Mouse (Mus musculus): ENCODE results near the gene Mrfap1.

Gene Mrfap1

GRCm38 (mm10) chr5:36779512-36779911 is 17.1 kb downstream of the Mrfap1 start:
- DNase-seq (ENCODE audit: low read depth): no peak

DNA sequence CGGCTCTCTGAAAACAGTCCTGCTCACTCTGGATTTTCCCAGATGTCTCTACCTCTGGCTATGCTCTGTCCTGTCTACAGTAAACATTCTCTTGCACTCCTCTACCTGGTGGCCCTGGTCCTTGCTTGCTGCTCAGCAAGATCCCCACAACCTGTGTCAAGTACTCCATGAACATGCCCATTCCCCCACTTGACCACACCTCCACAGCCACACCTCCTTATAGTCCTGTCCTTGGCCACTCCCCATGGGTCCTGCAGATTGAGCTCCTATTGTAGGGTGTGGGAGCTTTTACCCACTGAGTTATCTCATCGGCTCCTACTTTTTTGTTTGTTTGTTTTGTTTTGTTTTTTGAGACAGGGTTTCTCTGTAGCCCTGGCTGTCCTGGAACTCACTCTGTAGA is 17.7 kb downstream of the Mrfap1 start:
- no peak for DNase-seq (ENCODE audit: low read depth)

- DNase-seq (ENCODE audit: low read depth): no peak
Observed at GRCm38 (mm10) chr5:36777186-36777585, 19.4 kb downstream of the Mrfap1 start.

- no peak for DNase-seq (ENCODE audit: low read depth)
Observed at GRCm38 (mm10) chr5:36776021-36776575, 20.5 kb downstream of the Mrfap1 start.

DNA sequence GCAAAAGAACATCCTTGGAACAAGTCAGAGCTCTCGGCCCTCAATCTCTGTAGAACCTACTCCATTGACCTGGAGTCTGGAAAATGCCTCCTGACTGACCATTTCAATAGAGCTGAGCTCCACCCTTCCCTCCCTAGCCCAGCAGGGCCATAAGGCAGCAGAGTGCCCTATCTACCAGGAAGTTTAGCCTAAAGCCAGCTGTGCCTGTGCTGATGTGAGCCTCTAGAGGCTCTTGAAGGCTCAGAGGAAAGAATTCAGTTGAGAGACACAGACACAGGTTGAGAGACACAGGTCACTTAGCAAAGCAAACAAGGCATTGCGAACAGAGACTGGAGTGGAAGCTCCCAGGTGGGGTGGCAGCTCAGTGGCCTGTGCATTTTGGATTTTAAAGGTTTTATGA is 21.3 kb downstream of the Mrfap1 start:
- DNase-seq (ENCODE audit: low read depth): no peak

- DNase-seq (ENCODE audit: low read depth): no peak
Observed at GRCm38 (mm10) chr5:36772586-36772985, 24.0 kb downstream of the Mrfap1 start.

GRCm38 (mm10) chr5:36769603-36770002 is 27.0 kb downstream of the Mrfap1 start:
- DNase-seq (ENCODE audit: low read depth): no peak

DNA sequence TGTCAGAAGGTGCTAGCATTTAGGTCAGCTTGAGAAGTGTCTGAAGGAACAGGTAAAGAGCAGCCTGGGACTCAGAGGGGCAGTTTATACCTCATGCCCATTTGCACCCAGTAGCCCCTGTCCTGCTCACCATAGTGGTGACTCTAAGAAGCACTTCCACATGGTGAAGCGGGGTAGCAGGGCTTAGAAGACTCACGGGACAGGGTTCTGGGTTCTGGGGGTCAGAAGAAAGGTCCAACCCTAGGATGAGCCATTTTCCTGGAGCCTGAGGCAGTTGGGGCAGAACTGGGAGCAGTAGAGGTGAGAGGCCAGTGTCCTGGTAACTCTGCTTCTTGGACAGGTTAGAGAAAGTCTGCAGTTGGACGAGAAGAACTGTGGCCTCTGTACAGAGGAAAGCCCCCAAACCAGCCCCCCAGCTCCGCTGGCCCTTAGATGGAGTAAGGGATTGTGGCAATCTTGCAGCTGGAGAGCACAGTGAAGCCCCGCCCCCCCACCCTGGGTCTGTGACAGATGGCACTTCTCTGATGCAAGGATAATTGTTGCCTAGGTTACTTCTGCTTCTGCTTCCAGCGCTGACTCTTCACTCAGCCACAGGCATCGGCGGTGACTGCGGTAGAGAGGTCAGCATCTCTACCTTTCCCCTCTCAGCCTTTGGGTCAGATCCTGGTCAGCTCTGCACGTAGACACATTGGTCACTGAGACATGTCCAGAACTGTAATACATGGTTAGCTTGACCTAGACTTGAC is 29.4 kb downstream of the Mrfap1 start:
- no peak for DNase-seq (ENCODE audit: low read depth)

DNA sequence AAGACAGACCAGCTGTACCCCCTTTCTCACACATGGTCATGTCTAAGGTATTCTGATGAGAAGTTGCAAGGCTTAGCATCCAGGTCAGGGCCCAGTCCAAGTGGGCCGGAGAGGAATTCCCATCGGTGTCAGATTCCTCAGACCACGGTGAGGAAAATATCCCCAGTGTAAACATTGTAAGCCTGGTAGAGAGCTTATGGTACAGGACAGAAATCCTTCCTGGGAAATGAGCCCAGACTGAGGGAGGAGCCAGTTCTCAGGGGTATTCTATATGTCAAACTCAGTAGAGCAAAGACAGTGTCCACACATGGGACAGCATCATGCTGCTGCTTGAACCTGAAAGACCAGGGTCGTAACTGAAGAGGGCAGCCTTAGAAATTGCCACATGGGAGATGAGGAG is 36.7 kb downstream of the Mrfap1 start:
- no peak for DNase-seq (ENCODE audit: low read depth)

DNA sequence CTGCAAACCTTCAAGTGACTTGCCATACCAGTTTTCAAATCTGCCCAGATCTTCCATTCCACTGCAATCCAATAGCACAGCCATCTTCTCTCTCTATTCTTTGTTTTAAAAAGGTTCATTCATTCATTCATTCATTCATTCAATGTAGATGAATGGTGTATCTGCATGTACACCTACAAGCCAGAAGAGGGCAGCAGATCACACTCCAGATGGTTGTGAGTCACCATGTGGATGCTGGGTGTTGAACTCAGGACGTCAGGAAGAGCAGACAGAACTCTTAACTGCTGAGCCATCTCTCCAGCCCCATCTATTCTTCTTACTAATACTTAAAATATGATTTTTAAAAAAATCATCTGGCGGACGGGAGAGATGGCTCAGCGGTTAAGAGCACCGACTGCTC is 39.5 kb downstream of the Mrfap1 start:
- DNase-seq (ENCODE audit: low read depth): peak; percentile 58

GRCm38 (mm10) chr5:36750119-36751078 is 46.2 kb downstream of the Mrfap1 start:
- DNase-seq (ENCODE audit: low read depth): peak; percentile 66

- DNase-seq (ENCODE audit: low read depth): peak; percentile 94
Observed at GRCm38 (mm10) chr5:36748536-36749061, 48.0 kb downstream of the Mrfap1 start, which contains the start of gene Bloc1s4. Bloc1s4 (minus strand) TSS chr5:36748650.

DNA sequence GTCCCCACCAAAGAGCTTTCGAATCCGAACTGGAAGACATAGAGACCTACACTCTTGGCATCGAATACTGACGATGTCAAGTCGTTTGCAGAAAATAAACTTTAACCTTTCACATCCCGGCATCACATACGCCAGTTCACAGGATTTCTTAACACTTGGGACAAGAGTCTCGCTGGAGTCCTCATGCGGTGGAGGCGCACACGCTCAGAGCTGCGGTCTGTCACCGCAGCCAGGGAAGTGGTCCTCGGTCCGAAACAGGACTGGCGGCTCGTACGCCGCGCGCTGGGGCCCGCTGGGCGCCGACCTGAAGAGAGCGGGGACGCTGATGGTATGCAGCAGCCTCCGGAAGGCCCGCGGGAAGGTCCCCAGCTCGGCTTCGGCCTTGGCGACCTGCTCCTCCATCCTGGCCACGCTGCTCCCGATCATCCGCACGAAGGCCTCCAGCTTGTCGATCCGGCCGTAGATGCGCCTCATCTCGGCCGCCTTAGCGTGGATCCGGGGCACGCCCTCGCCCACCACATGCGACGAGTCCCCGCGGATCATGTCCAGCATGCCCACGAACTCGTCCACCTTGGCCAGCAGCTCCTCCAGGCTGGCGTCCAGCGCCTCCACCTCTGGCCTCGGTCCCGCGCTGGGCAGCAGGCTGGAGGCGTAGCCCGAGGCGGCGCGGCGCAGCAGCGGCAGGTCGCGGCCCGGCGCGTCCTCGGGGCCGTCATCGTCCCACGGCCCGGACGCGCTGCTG is 48.6 kb downstream of the Mrfap1 start:
- DNase-seq (ENCODE audit: low read depth): peak; percentile 51

- DNase-seq (ENCODE audit: low read depth): peak; percentile 18
Observed at GRCm38 (mm10) chr5:36747071-36747470, 49.5 kb downstream of the Mrfap1 start.

Measured in induced T-regulatory cell, adult 2 months (primary cell).